Mouse (Mus musculus): ENCODE results near the gene Gap43. TPM values are rescaled to one million over a fixed set of nuclear protein-coding genes. Genes with fewer than 3 reads are reported as not detected.
"Not testable (repeated sequence)": the region's sequence is repeated elsewhere in the genome, so short reads cannot be mapped to it uniquely, and the experiment has no call there.

The Gap43 gene
- total RNA-seq (2021), result 100 to 1,000 TPM; 520 to 569 TPM
- long read RNA-seq, experiment 1, transcript Gap43-201 (3 exons, 1,420 nt), result major isoform, 581 of 618 reads
- long read RNA-seq, experiment 1, partial matches to known transcripts, result 16 of 618 reads
- long read RNA-seq, experiment 1, other reads (novel, unspliced or antisense), result 21 of 618 reads
- long read RNA-seq, experiment 2, transcript Gap43-201 (3 exons, 1,420 nt), result major isoform, 474 of 496 reads
- long read RNA-seq, experiment 2, partial matches to known transcripts, result 6 of 496 reads
- long read RNA-seq, experiment 2, other reads (novel, unspliced or antisense), result 15 of 496 reads

GRCm38 (mm10) chr16:42340021-42340768 lies at the start of gene Gap43:
TSS of gene Gap43 (minus strand) at chr16:42340651.
- DNase-seq (ENCODE audit: low spot score in 2 of 2), result peak in 1 of 2 experiments; percentile 23

GRCm38 (mm10) chr16:42381328-42381838 lies 40.9 kb upstream of the Gap43 start:
- intact Hi-C loops (cut with DNase I), result no loop called here
- DNase-seq (ENCODE audit: low spot score in 2 of 2), result no peak

More at GRCm38 (mm10) chr16:42340021-42340768, at the start of gene Gap43:
- intact Hi-C loops (cut with DNase I), result no loop called here

GRCm38 (mm10) chr16:42380641-42381040 lies 40.2 kb upstream of the Gap43 start:
- intact Hi-C loops (cut with DNase I), result no loop called here
- no peak for DNase-seq (ENCODE audit: low spot score in 2 of 2)

- intact Hi-C loops (cut with DNase I), result no loop called here
- peak; percentile 30 to 51 for DNase-seq (ENCODE audit: low spot score in 2 of 2)
Observed at GRCm38 (mm10) chr16:42370148-42370547, 29.7 kb upstream of the Gap43 start.

GRCm38 (mm10) chr16:42369346-42369745 lies 28.9 kb upstream of the Gap43 start:
- DNase-seq (ENCODE audit: low spot score in 2 of 2), result no peak
- intact Hi-C loops (cut with DNase I), result no loop called here

GRCm38 (mm10) chr16:42360061-42360460 lies 19.6 kb upstream of the Gap43 start:
- no peak for DNase-seq (ENCODE audit: low spot score in 2 of 2)
- intact Hi-C loops (cut with DNase I), result no loop called here

- DNase-seq (ENCODE audit: low spot score in 2 of 2), result no peak
- intact Hi-C loops (cut with DNase I), result no loop called here
Observed at GRCm38 (mm10) chr16:42358058-42358457, 17.6 kb upstream of the Gap43 start.

GRCm38 (mm10) chr16:42350076-42350475 lies 9.6 kb upstream of the Gap43 start:
- DNase-seq (ENCODE audit: low spot score in 2 of 2), result no peak
- intact Hi-C loops (cut with DNase I), result no loop called here

- intact Hi-C loops (cut with DNase I); DNase-seq (ENCODE audit: low spot score in 2 of 2): not testable (repeated sequence)
Observed at GRCm38 (mm10) chr16:42340865-42341264, 414 bp upstream of the Gap43 start.

- intact Hi-C loops (cut with DNase I), result loop anchor here (10.0 kb wide), 1 partner anchor 105 kb away; no protein-coding TSS in a partner anchor
- peak; percentile 16 to 27 for DNase-seq (ENCODE audit: low spot score in 2 of 2)
Observed at GRCm38 (mm10) chr16:42339512-42339911, 939 bp downstream of the Gap43 start.

- intact Hi-C loops (cut with DNase I), result loop anchor here (10.0 kb wide), 1 partner anchor 106 kb away; no protein-coding TSS in a partner anchor
- no peak for DNase-seq (ENCODE audit: low spot score in 2 of 2)
Observed at GRCm38 (mm10) chr16:42338987-42339386, 1.5 kb downstream of the Gap43 start.

- DNase-seq (ENCODE audit: low spot score in 2 of 2), result peak; percentile 28 to 49
- intact Hi-C loops (cut with DNase I), result loop anchor here (10.0 kb wide), 1 partner anchor 106 kb away; no protein-coding TSS in a partner anchor
Observed at GRCm38 (mm10) chr16:42338342-42338741, 2.1 kb downstream of the Gap43 start.

- DNase-seq (ENCODE audit: low spot score in 2 of 2), result no peak
- intact Hi-C loops (cut with DNase I), result loop anchor here (10.0 kb wide), 1 partner anchor 107 kb away; no protein-coding TSS in a partner anchor
Observed at GRCm38 (mm10) chr16:42337663-42338062, 2.8 kb downstream of the Gap43 start.

- DNase-seq (ENCODE audit: low spot score in 2 of 2), result no peak
- intact Hi-C loops (cut with DNase I), result loop anchor here (10.0 kb wide), 1 partner anchor 108 kb away; no protein-coding TSS in a partner anchor
Observed at GRCm38 (mm10) chr16:42336610-42337009, 3.8 kb downstream of the Gap43 start.

- intact Hi-C loops (cut with DNase I), result loop anchor here (10.0 kb wide), 1 partner anchor 112 kb away; no protein-coding TSS in a partner anchor
- DNase-seq (ENCODE audit: low spot score in 2 of 2), result no peak
Observed at GRCm38 (mm10) chr16:42332321-42332720, 8.1 kb downstream of the Gap43 start.

GRCm38 (mm10) chr16:42326191-42326590 lies 14.3 kb downstream of the Gap43 start:
- intact Hi-C loops (cut with DNase I), result no loop called here
- no peak for DNase-seq (ENCODE audit: low spot score in 2 of 2)

GRCm38 (mm10) chr16:42325536-42325935 lies 14.9 kb downstream of the Gap43 start:
- intact Hi-C loops (cut with DNase I), result no loop called here
- peak in 1 of 2 experiments; percentile 18 for DNase-seq (ENCODE audit: low spot score in 2 of 2)

GRCm38 (mm10) chr16:42319831-42320230 lies 20.6 kb downstream of the Gap43 start:
- intact Hi-C loops (cut with DNase I), result no loop called here
- DNase-seq (ENCODE audit: low spot score in 2 of 2), result no peak

GRCm38 (mm10) chr16:42319365-42319764 lies 21.1 kb downstream of the Gap43 start:
- intact Hi-C loops (cut with DNase I), result no loop called here
- DNase-seq (ENCODE audit: low spot score in 2 of 2), result no peak

- no peak for DNase-seq (ENCODE audit: low spot score in 2 of 2)
- intact Hi-C loops (cut with DNase I), result no loop called here
Observed at GRCm38 (mm10) chr16:42312125-42312524, 28.3 kb downstream of the Gap43 start.

Measured in left cerebral cortex, postnatal 14 days (tissue).